Mouse (Mus musculus): ENCODE measurements around the gene Ptgfr. TPM values are rescaled to one million over a fixed set of nuclear protein-coding genes. Genes with fewer than 3 reads are reported as not detected.

Ptgfr gene
- total RNA-seq, 4 experiments from 2014 or later = 0.50 to 1.0 (median 0.73) TPM

Other genes with a start within 250 kb of the Ptgfr start
- under 1 TPM in 3 of 4 experiments, not detected in 1; 0.22 to 1.00 (median 0.59) TPM for gene Ifi44, start 87.7 kb downstream of the Ptgfr start, total RNA-seq (2022)
- not detected for gene Ifi44l, start 74.7 kb downstream of the Ptgfr start, total RNA-seq (2022)

All from layer of hippocampus, adult 8-10 months (tissue).